Mouse (Mus musculus): ENCODE results near the gene Tgfbrap1.

- no peak for TF ChIP-seq CTCF (IDR thresholded peaks at IDR 0.05; ENCODE audit: low read depth)
- TF ChIP-seq EP300 (IDR thresholded peaks at IDR 0.05; ENCODE audit: low read depth): no peak
These were observed 88.0 kb downstream of the Tgfbrap1 start for GRCm38 (mm10) chr1:43010461-43010860.
